Comparison of ENCODE assay signal across 16 mouse cellular contexts in the genomic region with DNA sequence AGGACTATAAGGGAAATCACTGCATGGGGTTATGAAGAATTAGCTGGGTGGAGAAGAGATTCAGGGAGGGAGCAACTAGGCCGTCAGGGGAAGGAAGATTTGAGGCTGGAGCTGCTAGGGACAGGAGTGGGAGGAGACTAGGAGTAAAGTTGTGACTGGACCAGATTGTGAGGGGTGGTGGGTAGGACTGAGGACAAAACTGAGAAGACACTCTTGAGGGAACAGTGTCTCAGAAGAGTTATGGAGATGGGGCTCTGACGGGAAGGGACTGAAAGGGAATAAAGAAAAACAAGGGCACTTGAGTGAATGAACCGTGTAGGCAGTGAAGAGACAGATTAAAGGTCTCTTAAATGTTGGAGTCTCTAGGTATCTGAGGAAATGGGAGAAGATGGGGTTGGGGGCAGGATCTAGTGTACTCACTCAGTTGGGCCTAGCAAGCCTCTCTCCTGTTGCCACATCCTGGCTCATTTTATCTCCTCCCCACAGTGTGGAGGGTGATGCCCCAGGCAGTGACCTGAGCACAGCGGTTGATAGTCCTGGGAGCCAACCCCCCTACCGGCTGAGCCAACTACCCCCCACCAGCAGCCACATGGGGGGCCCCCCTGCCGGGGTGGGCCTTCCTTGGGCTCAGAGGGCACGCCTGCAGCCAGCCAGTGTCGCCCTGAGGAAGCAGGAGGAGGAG. TPM values are rescaled to one million over a fixed set of nuclear protein-coding genes. Genes with fewer than 3 reads are reported as not detected.
DNase-seq lines count a peak whose midpoint lies in the region; ATAC-seq lines count a peak whose summit lies in the region.
"Had no signal": no experiment of that assay in that cellular context is flagged by ENCODE, and none has a peak within 500 bp of the region (broad histone marks: within the 10 kb centered on the region; RNA-seq: fewer than 3 reads in every experiment).

No protein-coding gene starts in this region.

- H3K27me3 ChIP-seq in forebrain, embryonic 10.5 days (ENCODE audit: poor library complexity, severe bottlenecking): peaks cover 100% of the 10 kb centered on the region
- peaks cover 16% of the 10 kb centered on the region for H3K27me3 ChIP-seq in forebrain, embryonic 14.5 days (replicated peaks; ENCODE audit: control insufficient read depth, insufficient read depth, low read length)
- H3K27me3 ChIP-seq in kidney, embryonic 14.5 days (ENCODE audit: control insufficient read depth, insufficient read depth, low read length): peaks cover 4% of the 10 kb centered on the region; the same call in 1 of the 2 replicates
- H3K27me3 ChIP-seq in midbrain, embryonic 14.5 days (ENCODE audit: control insufficient read depth, insufficient read depth, low read length): peaks cover 67% of the 10 kb centered on the region

- H3K4me1 ChIP-seq in forebrain, embryonic 10.5 days: peaks cover 39% of the 10 kb centered on the region
- H3K4me1 ChIP-seq in forebrain, embryonic 14.5 days (ENCODE audit: control insufficient read depth, insufficient read depth, low read length): peaks cover 10% of the 10 kb centered on the region
- peaks cover 8% of the 10 kb centered on the region; the same call in 1 of the 2 replicates for H3K4me1 ChIP-seq in kidney, embryonic 14.5 days (ENCODE audit: control insufficient read depth, insufficient read depth, low read length)
- H3K4me1 ChIP-seq in midbrain, embryonic 14.5 days (ENCODE audit: control insufficient read depth, insufficient read depth, low read length): peaks cover 15% of the 10 kb centered on the region
- H3K4me1 ChIP-seq: embryonic facial prominence, embryonic 13.5 days; limb, embryonic 13.5 days had no signal

- no peaks in the 10 kb centered on the region for H3K36me3 ChIP-seq in forebrain, embryonic 10.5 days (replicated peaks)
- no peaks in the 10 kb centered on the region for H3K36me3 ChIP-seq in forebrain, embryonic 14.5 days (ENCODE audit: control insufficient read depth, insufficient read depth, low read length)
- no peaks in the 10 kb centered on the region for H3K36me3 ChIP-seq in kidney, embryonic 14.5 days (ENCODE audit: control insufficient read depth, insufficient read depth, low read length)
- no peaks in the 10 kb centered on the region for H3K36me3 ChIP-seq in midbrain, embryonic 14.5 days (ENCODE audit: control insufficient read depth, insufficient read depth, low read length)
- H3K36me3 ChIP-seq: embryonic facial prominence, embryonic 13.5 days; hindbrain, embryonic 12.5 days; limb, embryonic 13.5 days had no signal

- H3K4me2 ChIP-seq in forebrain, embryonic 14.5 days (ENCODE audit: low read length): no peak overlapping the region
- no peak overlapping the region for H3K4me2 ChIP-seq in kidney, embryonic 14.5 days (replicated peaks; ENCODE audit: low read depth, low read length)
- H3K4me2 ChIP-seq in midbrain, embryonic 14.5 days (ENCODE audit: low read length): no peak overlapping the region
- H3K4me2 ChIP-seq: embryonic facial prominence, embryonic 13.5 days; hindbrain, embryonic 12.5 days; limb, embryonic 13.5 days had no signal

- H3K9me3 ChIP-seq in forebrain, embryonic 10.5 days: no peaks in the 10 kb centered on the region
- H3K9me3 ChIP-seq in forebrain, embryonic 14.5 days (replicated peaks; ENCODE audit: control insufficient read depth, low read length): no peaks in the 10 kb centered on the region
- H3K9me3 ChIP-seq in kidney, embryonic 14.5 days (ENCODE audit: control insufficient read depth, low read length): no peaks in the 10 kb centered on the region
- H3K9me3 ChIP-seq in midbrain, embryonic 14.5 days (ENCODE audit: control insufficient read depth, low read length): no peaks in the 10 kb centered on the region
- H3K9me3 ChIP-seq: embryonic facial prominence, embryonic 13.5 days; hindbrain, embryonic 12.5 days; limb, embryonic 13.5 days had no signal

- no peak for DNase-seq in forebrain, embryonic 10.5 days (ENCODE audit: extremely low spot score, low spot score)
- no peak for DNase-seq in forebrain, embryonic 14.5 days (ENCODE audit: low spot score)
- DNase-seq in kidney, adult 8-10 months: no peak
- DNase-seq in retina, postnatal 1 day: peak; percentile 0
- DNase-seq in retina, embryonic 14.5 days (ENCODE audit: low spot score): no peak
- DNase-seq in midbrain, embryonic 14.5 days: no peak
- no peak for DNase-seq in spleen, postnatal 4 days (ENCODE audit: low spot score in 2 of 2)
- DNase-seq: forebrain, postnatal 0 days; kidney, adult 18-20 months; right cerebral cortex, postnatal 25 days; thymus, adult 18-20 months had no signal

- no peak overlapping the region for H3K4me3 ChIP-seq in forebrain, embryonic 10.5 days
- H3K4me3 ChIP-seq in forebrain, embryonic 14.5 days (ENCODE audit: low read depth, low read length): no peak overlapping the region
- H3K4me3 ChIP-seq in kidney, embryonic 14.5 days (ENCODE audit: low read length): no peak overlapping the region
- no peak overlapping the region for H3K4me3 ChIP-seq in midbrain, embryonic 14.5 days (replicated peaks; ENCODE audit: low read depth, low read length)
- H3K4me3 ChIP-seq: embryonic facial prominence, embryonic 13.5 days; hindbrain, embryonic 12.5 days; limb, embryonic 13.5 days had no signal

- peak overlapping the region; percentile 74; the same call in 1 of the 2 replicates for H3K27ac ChIP-seq in forebrain, embryonic 10.5 days
- H3K27ac ChIP-seq in forebrain, embryonic 14.5 days (ENCODE audit: low read depth, low read length): no peak overlapping the region
- no peak overlapping the region for H3K27ac ChIP-seq in kidney, embryonic 14.5 days (ENCODE audit: low read depth, low read length)
- H3K27ac ChIP-seq in midbrain, embryonic 14.5 days (replicated peaks; ENCODE audit: low read depth, low read length): 0 out of 2 replicates have a peak overlapping the region, but pooled peaks have one; percentile 41
- H3K27ac ChIP-seq: embryonic facial prominence, embryonic 13.5 days; hindbrain, embryonic 12.5 days; limb, embryonic 13.5 days had no signal

- no peak for ATAC-seq in forebrain, embryonic 14.5 days
- peak; percentile 28; the same call in 1 of the 2 replicates for ATAC-seq in kidney, embryonic 14.5 days (ENCODE audit: low FRiP score, low TSS enrichment)
- ATAC-seq in midbrain, embryonic 14.5 days (ENCODE audit: low FRiP score, low TSS enrichment): no peak
- ATAC-seq: activated CD4-positive, CD25-positive, alpha-beta regulatory T cell, adult 4 months had no signal

- H3K9ac ChIP-seq in forebrain, embryonic 14.5 days (ENCODE audit: low read length): no peak overlapping the region
- H3K9ac ChIP-seq in kidney, embryonic 14.5 days (ENCODE audit: low read depth, low read length): no peak overlapping the region
- H3K9ac ChIP-seq in midbrain, embryonic 14.5 days (replicated peaks; ENCODE audit: low read length): no peak overlapping the region
- H3K9ac ChIP-seq: embryonic facial prominence, embryonic 13.5 days; forebrain, postnatal 0 days; hindbrain, embryonic 12.5 days; limb, embryonic 13.5 days had no signal

- WGBS in forebrain, embryonic 10.5 days: 25% methylated on average over 8 of the region's 8 CpGs
- 46% methylated on average over 8 of the region's 8 CpGs for WGBS in forebrain, embryonic 14.5 days
- WGBS in kidney, embryonic 14.5 days: 36% methylated on average over 8 of the region's 8 CpGs
- 28% methylated on average over 8 of the region's 8 CpGs for whole genome bisulfite sequencing in midbrain, embryonic 14.5 days

RNA-seq across cellular contexts. Expression of a gene that starts 30.3 kb away (rescaled TPM):
- 66.7 and 69.3 TPM in 2 replicates for polyA plus RNA-seq in forebrain, embryonic 10.5 days (2016; fragmentation: Nextera tagmentation; extraction: Ambion mirVana)
- 19.0 and 25.6 TPM in 2 replicates for polyA plus RNA-seq in forebrain, embryonic 14.5 days (2014; fragmentation: Nextera tagmentation; extraction: Ambion mirVana)
- 39.4 and 42.5 TPM in 2 replicates for polyA plus RNA-seq in kidney, embryonic 14.5 days (2014; fragmentation: Nextera tagmentation; extraction: Ambion mirVana)
- polyA plus RNA-seq in midbrain, embryonic 14.5 days (2014; fragmentation: Nextera tagmentation; extraction: Ambion mirVana): 28.8 and 37.7 TPM in 2 replicates

RNA-seq across cellular contexts. Expression of a gene that starts 58.5 kb away (rescaled TPM):
- polyA plus RNA-seq in forebrain, embryonic 10.5 days (2016; fragmentation: Nextera tagmentation; extraction: Ambion mirVana): 1.3 and 1.4 TPM in 2 replicates
- 4.6 and 5.5 TPM in 2 replicates for polyA plus RNA-seq in forebrain, embryonic 14.5 days (2014; fragmentation: Nextera tagmentation; extraction: Ambion mirVana)
- polyA plus RNA-seq in kidney, embryonic 14.5 days (2014; fragmentation: Nextera tagmentation; extraction: Ambion mirVana): 3.8 and 4.0 TPM in 2 replicates
- polyA plus RNA-seq in midbrain, embryonic 14.5 days (2014; fragmentation: Nextera tagmentation; extraction: Ambion mirVana): 5.2 and 7.2 TPM in 2 replicates
- polyA plus RNA-seq: activated CD4-positive, CD25-positive, alpha-beta regulatory T cell, adult 4 months had no signal

Comparison
In these comparisons a context has a peak if more than half of its experiments do, and no peak if none do; other contexts are left out.
1. H3K27ac ChIP-seq: peak in forebrain, embryonic 10.5 days (single experiment) and midbrain, embryonic 14.5 days (single experiment); none in forebrain, embryonic 14.5 days (single experiment) and kidney, embryonic 14.5 days (single experiment).